Mouse (Mus musculus) limb, embryonic 11.5 days (tissue): ENCODE measurements around the gene Cnn1. TPM values are rescaled to one million over a fixed set of nuclear protein-coding genes. Genes with fewer than 3 reads are reported as not detected.
"Not testable (repeated sequence)": the region's sequence is repeated elsewhere in the genome, so short reads cannot be mapped to it uniquely, and the experiment has no call there.

Source experiments
- ATAC-seq: fragments of 200-750 bp; cut with Nextera tagmentation; 2 replicates; pipeline ENCODE4 v1.8.0; 2017; ENCODE audit warnings: low read depth; ENCODE audit not compliant: insufficient number of reproducible peaks, low FRiP score, low TSS enrichment
- DNase-seq: peaks from one replicate; pipeline ENCODE4 v3.0.0-alpha.2; 2015; ENCODE audit warnings: low spot score
- H3K27ac ChIP-seq: fragments of 300-500 bp; sonication (generic); replicated peaks from 2 replicates; pipeline ENCODE4 v1.5.1; 2014; ENCODE audit warnings: low read depth, mild to moderate bottlenecking, low read length
- H3K27me3 ChIP-seq: fragments of 300-500 bp; sonication (generic); 2 replicates; pipeline ENCODE4 v1.6.1; 2014; ENCODE audit warnings: mild to moderate bottlenecking, low read length, mixed read lengths; ENCODE audit not compliant: control insufficient read depth, insufficient read depth
- H3K36me3 ChIP-seq: fragments of 300-500 bp; sonication (generic); 2 replicates; pipeline ENCODE4 v1.6.1; 2014; ENCODE audit warnings: mild to moderate bottlenecking, low read length, moderate library complexity, mixed read lengths; ENCODE audit not compliant: control insufficient read depth, insufficient read depth
- H3K4me1 ChIP-seq: fragments of 300-500 bp; sonication (generic); 2 replicates; pipeline ENCODE4 v1.6.1; 2014; ENCODE audit warnings: low read length, mixed read lengths; ENCODE audit not compliant: control insufficient read depth, insufficient read depth
- H3K4me2 ChIP-seq: fragments of 300-500 bp; sonication (generic); 2 replicates; pipeline ENCODE4 v1.6.1; 2014; ENCODE audit warnings: low read depth, mild to moderate bottlenecking, moderate library complexity; ENCODE audit not compliant: severe bottlenecking
- H3K4me3 ChIP-seq: fragments of 300-500 bp; sonication (generic); 2 replicates; pipeline ENCODE4 v1.5.1; 2014; ENCODE audit warnings: low read depth, low read length
- H3K9ac ChIP-seq: fragments of 300-500 bp; sonication (generic); 2 replicates; pipeline ENCODE4 v1.6.1; 2014; ENCODE audit warnings: mild to moderate bottlenecking, low read length
- H3K9me3 ChIP-seq: fragments of 300-500 bp; sonication (generic); 2 replicates; pipeline ENCODE4 v1.6.1; 2016; ENCODE audit warnings: low read length; ENCODE audit not compliant: control insufficient read depth
- WGBS: fragments of 180-500 bp; shearing (Covaris S2); extraction: QIAGEN DNeasy Blood & Tissue Kit; methylation state at CpG from one replicate; pipeline ENCODE4 v1.1.7; 2014; 5-methylcytosine and 5-hydroxymethylcytosine counted together
- polyA plus RNA-seq: library from polyadenylated mRNA; unstranded; fragments of >200 nt; fragmentation: Nextera tagmentation; extraction: Ambion mirVana; gene quantifications from 2 replicates; pipeline ENCODE4 v1.2.1, GENCODE M21; 2014

Gene Cnn1
- polyA plus RNA-seq, 1 experiment from 2014 or later: 0.84 TPM

- no peaks in the 10 kb centered on the region for H3K4me1 ChIP-seq
- DNase-seq (peak; percentile 60), ATAC-seq (no peak)
- H3K4me3 ChIP-seq: no peak overlapping the region
- 37% methylated on average over 2 of the region's 2 CpGs for WGBS
- H3K4me2 ChIP-seq: no peak overlapping the region
- no peak overlapping the region for H3K9ac ChIP-seq
- H3K27ac ChIP-seq: no peak overlapping the region
- no peaks in the 10 kb centered on the region for H3K27me3 ChIP-seq
- no peaks in the 10 kb centered on the region for H3K9me3 ChIP-seq
- H3K36me3 ChIP-seq: no peaks in the 10 kb centered on the region
Measured at GRCm38 (mm10) chr9:22138480-22138879, 39.5 kb downstream of the Cnn1 start.

GRCm38 (mm10) chr9:22139746-22140145, 40.7 kb downstream of the Cnn1 start:
- Histone ChIP-seq H3K4me3 (no peak overlapping the region), H3K4me2 (no peak overlapping the region), H3K4me1 (no peaks in the 10 kb centered on the region), H3K27me3 (no peaks in the 10 kb centered on the region), H3K27ac (no peak overlapping the region), H3K9ac (no peak overlapping the region), H3K36me3 (no peaks in the 10 kb centered on the region), H3K9me3 (no peaks in the 10 kb centered on the region)
- whole genome bisulfite sequencing: 89% methylated on average over 5 of the region's 5 CpGs
- ATAC-seq (no peak), DNase-seq (no peak)

GRCm38 (mm10) chr9:22143108-22144037, 44.4 kb downstream of the Cnn1 start:
- ATAC-seq (peak; percentile 51; the same call in 1 of the 2 replicates), DNase-seq (peak; percentile 94)
- no peak overlapping the region for H3K27ac ChIP-seq
- no peaks in the 10 kb centered on the region for H3K36me3 ChIP-seq
- no peak overlapping the region for H3K4me2 ChIP-seq
- H3K9me3 ChIP-seq: no peaks in the 10 kb centered on the region
- no peak overlapping the region for H3K9ac ChIP-seq
- no peaks in the 10 kb centered on the region for H3K4me1 ChIP-seq
- H3K27me3 ChIP-seq: no peaks in the 10 kb centered on the region
- no peak overlapping the region for H3K4me3 ChIP-seq
- WGBS: 54% methylated on average over 17 of the region's 17 CpGs

GRCm38 (mm10) chr9:22144304-22144965, 45.4 kb downstream of the Cnn1 start:
- Histone ChIP-seq H3K9ac (no peak overlapping the region), H3K4me3 (no peak overlapping the region), H3K4me1 (no peaks in the 10 kb centered on the region), H3K4me2 (no peak overlapping the region), H3K9me3 (no peaks in the 10 kb centered on the region), H3K27me3 (no peaks in the 10 kb centered on the region), H3K36me3 (no peaks in the 10 kb centered on the region), H3K27ac (no peak overlapping the region)
- ATAC-seq: no peak
- no peak for DNase-seq
- WGBS: 85% methylated on average over 8 of the region's 8 CpGs

GRCm38 (mm10) chr9:22149426-22150248, 50.6 kb downstream of the Cnn1 start:
- no peaks in the 10 kb centered on the region for H3K36me3 ChIP-seq
- no peak overlapping the region for H3K4me2 ChIP-seq
- ATAC-seq (no peak), DNase-seq (no peak)
- H3K4me3 ChIP-seq: no peak overlapping the region
- H3K27me3 ChIP-seq: no peaks in the 10 kb centered on the region
- no peaks in the 10 kb centered on the region for H3K9me3 ChIP-seq
- H3K9ac ChIP-seq: no peak overlapping the region
- WGBS: 73% methylated on average over 20 of the region's 20 CpGs
- no peak overlapping the region for H3K27ac ChIP-seq
- no peaks in the 10 kb centered on the region for H3K4me1 ChIP-seq

- H3K4me3 ChIP-seq, H3K27ac ChIP-seq, H3K4me2 ChIP-seq, DNase-seq, H3K9me3 ChIP-seq, H3K4me1 ChIP-seq, H3K36me3 ChIP-seq, H3K9ac ChIP-seq, H3K27me3 ChIP-seq, ATAC-seq: not testable (repeated sequence)
- 87% methylated on average over 7 of the region's 7 CpGs for WGBS
Measured at GRCm38 (mm10) chr9:22150249-22150693, 51.3 kb downstream of the Cnn1 start.

GRCm38 (mm10) chr9:22150946-22151345, 51.9 kb downstream of the Cnn1 start:
- H3K4me3 ChIP-seq: no peak overlapping the region
- ATAC-seq: no peak
- no peak overlapping the region for H3K27ac ChIP-seq
- no peaks in the 10 kb centered on the region for H3K4me1 ChIP-seq
- H3K4me2 ChIP-seq: no peak overlapping the region
- WGBS: 84% methylated on average over 2 of the region's 2 CpGs
- H3K9ac ChIP-seq: no peak overlapping the region
- H3K36me3 ChIP-seq: no peaks in the 10 kb centered on the region
- no peak for DNase-seq
- no peaks in the 10 kb centered on the region for H3K9me3 ChIP-seq
- H3K27me3 ChIP-seq: no peaks in the 10 kb centered on the region

GRCm38 (mm10) chr9:22153810-22154209, 54.8 kb downstream of the Cnn1 start:
- no peaks in the 10 kb centered on the region for H3K36me3 ChIP-seq
- no peak for ATAC-seq
- no peak for DNase-seq
- H3K9ac ChIP-seq: no peak overlapping the region
- no peaks in the 10 kb centered on the region for H3K9me3 ChIP-seq
- peaks cover 3% of the 10 kb centered on the region; the same call in 1 of the 2 replicates for H3K4me1 ChIP-seq
- H3K27me3 ChIP-seq: peaks cover 3% of the 10 kb centered on the region; the same call in 1 of the 2 replicates
- WGBS: 89% methylated on average over 3 of the region's 3 CpGs
- no peak overlapping the region for H3K4me3 ChIP-seq
- no peak overlapping the region for H3K27ac ChIP-seq
- no peak overlapping the region for H3K4me2 ChIP-seq
